Mouse (Mus musculus): Measurements from ENCODE around the gene Ptpn23.
"Not testable (repeated sequence)": the region's sequence is repeated elsewhere in the genome, so short reads cannot be mapped to it uniquely, and the experiment has no call there.

Gene Ptpn23

GRCm38 (mm10) chr9:110380662-110381061 lies 27.4 kb downstream of the Ptpn23 start:
- DNase-seq: no peak

GRCm38 (mm10) chr9:110379361-110379760 lies 28.7 kb downstream of the Ptpn23 start:
- no peak for DNase-seq

GRCm38 (mm10) chr9:110377655-110378054 lies 30.4 kb downstream of the Ptpn23 start:
- DNase-seq: not testable (repeated sequence)

DNA sequence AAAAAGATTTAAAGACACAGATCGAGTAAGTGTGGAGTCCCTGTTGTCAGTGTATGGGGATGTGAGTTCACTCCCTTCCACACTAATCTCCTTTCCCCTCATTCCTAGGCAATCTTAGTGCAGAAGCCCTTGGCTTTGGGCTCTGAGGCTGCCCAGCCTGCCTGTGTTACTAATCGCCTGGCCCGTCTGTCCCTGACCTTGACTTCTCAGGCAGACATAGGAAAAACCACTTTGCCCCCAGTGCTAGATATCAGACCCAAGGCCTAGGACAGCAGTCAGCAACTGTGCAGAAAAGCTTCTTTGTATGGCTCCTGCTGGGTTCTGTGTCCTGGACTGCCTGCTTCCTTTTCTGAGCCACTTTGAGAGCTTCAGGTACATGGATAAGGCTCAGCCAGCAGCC lies 32.3 kb downstream of the Ptpn23 start:
- DNase-seq: no peak

- no peak for DNase-seq
Measured at GRCm38 (mm10) chr9:110373871-110374270, 34.1 kb downstream of the Ptpn23 start.

DNA sequence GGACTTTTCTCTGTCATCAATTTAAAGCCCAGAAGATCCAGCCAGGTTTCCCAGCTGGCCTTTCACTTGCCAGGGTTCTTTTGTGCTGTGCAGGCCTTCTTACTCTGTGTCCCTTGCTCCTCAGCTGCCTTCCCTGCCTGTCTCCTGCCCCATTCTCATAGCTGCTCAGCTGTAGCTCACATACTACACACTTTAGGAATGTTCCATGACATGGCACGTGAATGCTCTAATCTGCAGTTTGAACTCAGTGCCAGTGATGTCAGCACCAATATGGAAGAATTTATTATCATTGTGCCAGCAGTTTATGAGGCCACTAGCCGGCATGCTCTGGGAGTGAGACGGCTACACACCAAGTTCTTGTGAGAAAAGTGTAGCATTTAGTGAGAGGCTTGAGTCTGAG lies 38.2 kb downstream of the Ptpn23 start:
- DNase-seq: no peak

DNA sequence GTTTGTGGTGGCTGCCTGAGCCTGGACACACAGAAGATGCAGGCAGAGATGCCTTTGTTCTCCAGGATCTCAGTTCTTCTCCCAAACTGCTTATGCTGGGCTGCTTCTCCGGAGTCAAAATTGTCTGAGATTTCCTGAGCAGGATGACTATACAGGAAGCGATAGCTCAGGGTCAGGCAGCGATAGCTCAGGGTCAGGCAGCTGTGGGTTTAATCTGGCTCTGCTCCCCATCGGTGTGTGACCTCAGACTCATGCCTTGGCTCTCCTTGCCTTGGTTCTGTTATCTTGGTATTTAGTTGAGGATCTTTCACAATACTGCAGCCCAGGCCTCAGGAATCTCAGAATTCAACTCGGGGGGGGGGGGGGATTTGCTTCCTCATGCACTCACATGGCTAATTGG lies 41.3 kb downstream of the Ptpn23 start:
- no peak for DNase-seq

GRCm38 (mm10) chr9:110362337-110362736 lies 45.7 kb downstream of the Ptpn23 start:
- no peak for DNase-seq

- DNase-seq: no peak
Measured at GRCm38 (mm10) chr9:110361299-110361698, 46.7 kb downstream of the Ptpn23 start.

- no peak for DNase-seq
Measured at GRCm38 (mm10) chr9:110358341-110358740, 49.7 kb downstream of the Ptpn23 start.

DNA sequence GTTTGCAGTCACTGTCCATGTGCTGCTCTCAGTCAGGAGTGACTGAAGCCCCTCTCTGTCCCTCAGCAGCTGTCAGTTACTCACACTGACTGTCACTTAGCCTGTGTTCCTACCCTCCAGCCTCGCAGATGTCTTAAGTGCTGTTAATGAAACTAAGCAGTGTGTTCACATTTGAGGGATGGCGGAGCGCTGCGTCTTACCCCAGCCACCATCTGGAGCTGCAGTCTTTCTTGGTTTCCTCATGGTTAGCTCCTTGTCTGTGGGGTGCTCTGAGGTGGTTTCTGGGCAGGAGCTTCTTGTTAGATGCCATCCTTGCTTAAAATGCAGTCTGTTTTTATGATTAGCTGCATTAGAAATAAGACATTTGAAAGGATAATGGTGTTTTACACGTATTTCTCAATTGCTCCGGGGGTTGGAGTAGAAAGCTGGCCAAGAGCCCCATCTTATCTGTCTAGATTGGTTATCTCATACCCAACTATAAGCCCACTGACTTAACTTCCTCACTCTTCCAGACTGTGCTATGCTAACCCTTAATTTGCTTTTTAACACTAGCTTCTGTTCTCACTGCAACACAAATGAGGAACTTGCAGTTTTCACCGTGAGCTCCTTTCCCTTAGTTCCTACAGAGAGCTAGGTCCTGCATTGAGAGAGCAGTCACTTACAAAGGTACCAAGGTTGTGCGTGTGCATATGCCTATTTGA lies 55.9 kb downstream of the Ptpn23 start:
- DNase-seq: no peak

DNA sequence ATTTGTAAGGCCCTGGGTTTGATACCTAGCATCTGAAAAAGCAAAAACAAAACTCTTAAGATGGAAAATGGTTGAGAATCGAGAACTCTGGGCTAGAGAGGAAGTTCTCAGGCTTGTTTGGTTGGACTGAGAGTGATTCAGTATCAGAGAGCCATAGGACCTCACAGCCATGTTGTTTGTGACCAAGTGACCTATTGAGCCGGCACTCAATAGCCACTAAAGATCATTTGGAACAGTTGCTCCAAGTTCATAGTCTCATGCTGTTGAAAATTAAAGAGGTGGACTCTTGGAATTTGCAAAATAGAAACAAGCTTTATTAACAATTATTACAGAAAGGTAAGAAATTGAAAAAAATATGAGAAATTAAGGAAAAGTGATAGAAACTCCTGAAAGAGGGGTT lies 56.7 kb downstream of the Ptpn23 start:
- no peak for DNase-seq

DNA sequence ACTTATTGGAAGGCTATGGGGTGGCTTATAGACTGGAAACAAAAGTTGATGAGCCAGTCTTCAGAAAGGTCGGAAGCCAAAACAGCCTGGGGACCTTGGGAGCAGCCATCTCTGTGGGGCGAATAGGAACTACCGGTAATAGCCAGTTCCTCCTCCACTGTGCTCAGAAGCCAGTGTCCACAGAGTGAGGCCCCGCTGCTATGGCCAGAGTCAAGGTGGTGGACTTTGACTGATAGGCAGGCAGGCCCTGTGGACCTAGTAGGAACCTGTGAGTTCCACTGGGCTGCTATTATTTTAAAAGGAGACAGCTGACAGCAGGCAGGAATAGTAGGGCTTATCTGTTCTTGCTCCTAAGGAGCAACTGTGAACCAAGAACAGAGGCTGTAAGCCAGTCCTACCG lies 57.4 kb downstream of the Ptpn23 start:
- DNase-seq: no peak

GRCm38 (mm10) chr9:110350188-110350587 lies 57.8 kb downstream of the Ptpn23 start:
- DNase-seq: no peak

DNA sequence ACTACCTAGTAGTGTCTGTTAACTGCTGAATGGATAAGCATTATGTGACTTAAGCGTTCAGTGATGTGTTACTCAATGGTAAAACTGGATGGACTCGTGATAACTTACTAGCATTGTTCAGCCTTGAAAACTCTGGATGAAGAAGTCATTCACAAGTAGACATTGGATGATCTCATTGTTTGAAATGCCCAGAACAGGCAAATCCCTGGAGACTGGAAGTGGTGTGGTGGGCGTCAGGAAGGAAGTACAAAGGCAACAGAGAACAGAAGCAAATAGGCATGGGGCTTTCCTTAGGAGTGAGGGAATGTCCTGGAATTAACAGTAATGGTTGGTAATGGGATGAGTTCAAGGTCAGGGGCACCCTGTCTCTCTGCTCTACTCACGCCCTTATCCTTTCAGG lies 59.1 kb downstream of the Ptpn23 start:
- no peak for DNase-seq

DNA sequence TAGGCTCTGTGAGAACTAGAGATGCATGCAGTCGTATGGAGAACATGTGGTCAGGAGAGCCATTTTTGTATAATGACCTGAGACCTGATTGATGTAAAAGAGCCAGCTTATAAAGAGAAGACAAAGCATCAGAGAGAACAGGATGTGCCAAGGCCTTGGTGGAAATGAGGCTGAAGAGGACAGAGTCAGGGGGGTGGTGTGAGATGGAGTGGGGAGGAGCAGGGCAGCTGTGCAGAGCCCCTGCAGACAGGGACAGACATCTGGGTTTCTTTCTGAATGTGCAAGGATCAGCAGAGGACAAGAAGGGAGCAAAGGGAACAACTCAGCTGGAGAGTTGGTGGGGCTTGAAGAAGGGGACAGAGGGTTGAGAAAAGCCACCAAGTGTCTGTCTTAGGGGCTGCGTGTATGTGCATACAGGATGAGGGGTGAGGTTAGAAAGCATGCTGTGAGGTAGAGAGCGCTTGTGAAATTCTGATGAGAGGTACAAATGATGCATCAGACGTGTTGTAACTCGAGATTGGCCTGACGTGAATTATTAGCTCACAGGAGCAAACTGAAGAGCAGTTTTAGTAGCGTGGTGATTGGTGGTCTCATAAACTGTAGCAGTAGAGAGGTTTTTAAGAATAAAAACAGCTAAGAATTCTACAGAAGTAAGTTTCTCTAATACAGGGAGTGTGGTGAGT lies 62.8 kb downstream of the Ptpn23 start:
- no peak for DNase-seq

GRCm38 (mm10) chr9:110343805-110344204 lies 64.2 kb downstream of the Ptpn23 start:
- no peak for DNase-seq

GRCm38 (mm10) chr9:110342008-110342407 lies 66.0 kb downstream of the Ptpn23 start:
- DNase-seq: peak; percentile 23

DNA sequence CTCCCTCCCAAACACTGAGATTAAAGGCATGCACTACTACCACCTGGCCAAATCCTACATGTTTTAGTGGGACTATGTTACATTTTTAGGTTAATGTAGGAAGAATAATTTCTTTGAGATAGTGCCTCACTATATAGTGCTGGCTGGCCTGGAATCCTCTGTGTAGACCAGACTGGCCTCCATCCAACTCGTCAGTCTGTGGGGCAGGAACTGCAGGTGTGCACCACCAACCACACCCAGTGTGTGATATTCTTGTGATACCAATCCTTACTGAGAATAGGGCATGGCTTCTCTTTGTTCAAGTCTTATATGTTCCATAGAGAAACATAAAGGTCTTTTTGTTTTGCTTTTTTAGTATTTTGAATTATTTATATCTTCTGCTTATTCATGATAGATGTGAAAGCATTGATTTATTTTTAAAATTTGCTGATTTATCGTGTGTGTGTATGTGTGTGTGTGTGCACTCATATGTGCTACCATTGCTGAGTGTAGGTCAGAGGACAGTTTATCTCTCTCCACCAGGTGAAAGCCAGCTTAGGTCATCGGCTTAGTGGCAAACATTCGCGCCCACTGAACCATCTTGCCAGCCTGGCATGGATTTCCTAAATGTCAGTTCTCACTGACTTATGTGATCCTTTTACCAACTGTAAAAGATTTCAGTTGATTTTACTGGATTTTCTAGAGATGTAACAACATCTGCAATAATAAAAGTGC lies 67.8 kb downstream of the Ptpn23 start:
- no peak for DNase-seq

All from right cerebral cortex, adult 18-20 months (tissue).